Mouse (Mus musculus) layer of hippocampus, postnatal 14 days (tissue): Measurements from ENCODE around the gene Mael. TPM values are rescaled to one million over a fixed set of nuclear protein-coding genes. Genes with fewer than 3 reads are reported as not detected.

Experiments used
- DNase-seq, 2 experiments: peaks; one replicate each; pipeline ENCODE4 v3.0.0; 2021 to 2022; ENCODE audit warnings: low spot score in 2 of 2, mixed read lengths in 1 of 2
- total RNA-seq, 2 experiments: library from RNA; stranded (reverse); gene quantifications; 2 replicates each; pipeline ENCODE4 v1.2.3; 2021

Mael gene
- total RNA-seq, 2 experiments from 2014 or later, result not detected

- DNase-seq, result peak; percentile 66 to 83
Observed at GRCm38 (mm10) chr1:166154162-166155112, 84.1 kb downstream of the Mael start.

- DNase-seq, result peak; percentile 87 to 88
Observed at GRCm38 (mm10) chr1:166153351-166154120, 85.0 kb downstream of the Mael start.

- no peak for DNase-seq
Observed at GRCm38 (mm10) chr1:166152034-166152433, 86.5 kb downstream of the Mael start.

GRCm38 (mm10) chr1:166151341-166151740 is 87.2 kb downstream of the Mael start:
- DNase-seq, result no peak

Other genes with a start within 250 kb of the Mael start
- gene Pou2f1, start 236.1 kb downstream of the Mael start, total RNA-seq, result 10 to 100 TPM; 16.6 to 17.7 TPM
- gene Dusp27, start 110.8 kb downstream of the Mael start, total RNA-seq, result under 1 TPM; 0.39 to 0.57 TPM
- gene Gpa33, start 108.5 kb downstream of the Mael start, total RNA-seq, result not detected
- 10 to 100 TPM; 83.5 to 92.3 TPM for gene Ildr2, start 15.4 kb upstream of the Mael start, total RNA-seq
- gene Tada1, start 140.3 kb upstream of the Mael start, total RNA-seq, result 10 to 100 TPM; 36.1 to 38.9 TPM
- 10 to 100 TPM; 28.8 to 29.4 TPM for gene Pogk, start 171.1 kb upstream of the Mael start, total RNA-seq